Mouse (Mus musculus): ENCODE measurements around the gene Gal3st2.
"Not testable (repeated sequence)": the region's sequence is repeated elsewhere in the genome, so short reads cannot be mapped to it uniquely, and the experiment has no call there.

Gal3st2 gene

GRCm38 (mm10) chr1:93861048-93861447, at the start of gene Gal3st2:
Gene Gal3st2, plus strand, starts transcription at chr1:93861306.
- not testable (repeated sequence) for DNase-seq

GRCm38 (mm10) chr1:93811495-93812039, 49.5 kb upstream of the Gal3st2 start:
- no peak for DNase-seq

GRCm38 (mm10) chr1:93817823-93818532, 43.1 kb upstream of the Gal3st2 start:
- DNase-seq: no peak

- no peak for DNase-seq
Observed at GRCm38 (mm10) chr1:93818722-93819121, 42.4 kb upstream of the Gal3st2 start.

GRCm38 (mm10) chr1:93823796-93824495, 37.2 kb upstream of the Gal3st2 start:
- DNase-seq: no peak

GRCm38 (mm10) chr1:93824609-93825008, 36.5 kb upstream of the Gal3st2 start, which contains the start of gene D2hgdh:
Gene D2hgdh, plus strand, starts transcription at chr1:93824909.
- DNase-seq: no peak

- peak; percentile 88 for DNase-seq
Observed at GRCm38 (mm10) chr1:93825105-93825674, 35.9 kb upstream of the Gal3st2 start.

GRCm38 (mm10) chr1:93825771-93826539, 35.2 kb upstream of the Gal3st2 start:
- DNase-seq: peak; percentile 21

GRCm38 (mm10) chr1:93826540-93826835, 34.6 kb upstream of the Gal3st2 start:
- DNase-seq: no peak

GRCm38 (mm10) chr1:93832754-93833360, 28.2 kb upstream of the Gal3st2 start:
- not testable (repeated sequence) for DNase-seq

GRCm38 (mm10) chr1:93834671-93835150, 26.4 kb upstream of the Gal3st2 start:
- no peak for DNase-seq

GRCm38 (mm10) chr1:93835211-93835610, 25.9 kb upstream of the Gal3st2 start:
- DNase-seq: no peak

- DNase-seq: no peak
Observed at GRCm38 (mm10) chr1:93835876-93836531, 25.1 kb upstream of the Gal3st2 start.

- no peak for DNase-seq
Observed at GRCm38 (mm10) chr1:93836532-93836913, 24.6 kb upstream of the Gal3st2 start.

- no peak for DNase-seq
Observed at GRCm38 (mm10) chr1:93837335-93837734, 23.8 kb upstream of the Gal3st2 start.

- DNase-seq: not testable (repeated sequence)
Observed at GRCm38 (mm10) chr1:93838569-93838968, 22.5 kb upstream of the Gal3st2 start.

GRCm38 (mm10) chr1:93845766-93846366, 15.2 kb upstream of the Gal3st2 start:
- DNase-seq: not testable (repeated sequence)

- DNase-seq: not testable (repeated sequence)
Observed at GRCm38 (mm10) chr1:93855790-93856189, 5.3 kb upstream of the Gal3st2 start.

GRCm38 (mm10) chr1:93857370-93857769, 3.7 kb upstream of the Gal3st2 start:
- DNase-seq: no peak

- DNase-seq: no peak
Observed at GRCm38 (mm10) chr1:93857991-93858390, 3.1 kb upstream of the Gal3st2 start.

- DNase-seq: no peak
Observed at GRCm38 (mm10) chr1:93859619-93860018, 1.5 kb upstream of the Gal3st2 start.
